Mouse (Mus musculus) CD4-positive helper T cell, adult 2 months (primary cell): ENCODE data around the gene Tcp10c.
"Not testable (repeated sequence)": the region's sequence is repeated elsewhere in the genome, so short reads cannot be mapped to it uniquely, and the experiment has no call there.

ENCODE experiments used
- DNase-seq: peaks from one replicate; pipeline ENCODE4 v3.0.0-alpha.2; 2012; ENCODE audit warnings: low read depth, missing footprints, low spot score

Gene Tcp10c

GRCm38 (mm10) chr17:13391020-13391419 is 36.6 kb downstream of the Tcp10c start:
- DNase-seq: not testable (repeated sequence)

- DNase-seq: not testable (repeated sequence)
Measured at GRCm38 (mm10) chr17:13399961-13400360, 45.6 kb downstream of the Tcp10c start.

- DNase-seq: not testable (repeated sequence)
Measured at GRCm38 (mm10) chr17:13402118-13402517, 47.7 kb downstream of the Tcp10c start.

DNA sequence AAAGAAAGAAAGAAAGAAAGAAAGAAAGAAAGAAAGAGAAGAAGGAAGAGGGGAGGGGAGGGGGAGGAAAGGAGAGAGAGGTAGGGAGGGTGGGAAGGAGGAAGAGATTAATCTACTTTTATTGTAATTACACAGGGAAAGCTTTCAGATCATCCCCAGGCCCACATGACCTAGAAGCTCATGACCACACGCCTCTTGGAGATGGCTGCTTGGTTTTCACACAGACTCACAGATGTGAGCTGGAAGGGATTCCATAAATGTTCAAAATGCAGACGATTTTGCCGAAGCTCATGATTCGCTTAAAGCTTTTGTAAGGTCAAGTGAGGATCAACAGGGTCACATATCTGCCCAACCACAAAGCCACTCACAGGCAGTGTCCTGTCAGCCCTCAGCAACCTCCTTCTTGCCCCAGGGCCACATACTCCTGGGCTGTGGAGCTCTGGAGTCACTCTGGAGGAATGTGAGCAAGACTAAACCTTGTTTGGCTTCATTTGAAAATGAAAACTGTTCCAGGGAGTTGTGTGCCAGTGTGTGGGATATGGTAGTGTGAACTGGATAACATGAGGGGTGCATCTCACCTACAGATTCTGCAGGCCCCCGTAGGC is 49.3 kb downstream of the Tcp10c start:
- not testable (repeated sequence) for DNase-seq

GRCm38 (mm10) chr17:13406023-13406422 is 51.7 kb downstream of the Tcp10c start:
- DNase-seq: not testable (repeated sequence)

DNA sequence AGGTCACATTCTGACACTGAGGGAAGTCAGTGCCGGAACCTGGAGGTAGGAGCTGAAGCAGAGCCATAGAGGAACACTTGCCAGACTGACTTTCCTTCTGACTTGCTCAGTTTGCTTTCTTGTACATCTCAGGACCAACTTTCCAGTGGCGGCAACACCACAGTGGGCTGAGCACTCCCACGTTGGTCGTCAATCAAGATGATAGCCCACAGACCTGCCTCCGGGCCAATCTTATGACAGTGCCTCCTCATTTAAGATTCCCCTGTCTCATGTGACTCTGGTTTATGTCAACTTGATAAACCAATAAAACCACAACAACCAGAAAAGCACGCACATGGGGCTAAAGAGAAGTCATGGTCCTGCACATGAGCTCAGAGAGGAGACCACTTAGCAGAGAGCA is 52.3 kb downstream of the Tcp10c start:
- DNase-seq: not testable (repeated sequence)

DNA sequence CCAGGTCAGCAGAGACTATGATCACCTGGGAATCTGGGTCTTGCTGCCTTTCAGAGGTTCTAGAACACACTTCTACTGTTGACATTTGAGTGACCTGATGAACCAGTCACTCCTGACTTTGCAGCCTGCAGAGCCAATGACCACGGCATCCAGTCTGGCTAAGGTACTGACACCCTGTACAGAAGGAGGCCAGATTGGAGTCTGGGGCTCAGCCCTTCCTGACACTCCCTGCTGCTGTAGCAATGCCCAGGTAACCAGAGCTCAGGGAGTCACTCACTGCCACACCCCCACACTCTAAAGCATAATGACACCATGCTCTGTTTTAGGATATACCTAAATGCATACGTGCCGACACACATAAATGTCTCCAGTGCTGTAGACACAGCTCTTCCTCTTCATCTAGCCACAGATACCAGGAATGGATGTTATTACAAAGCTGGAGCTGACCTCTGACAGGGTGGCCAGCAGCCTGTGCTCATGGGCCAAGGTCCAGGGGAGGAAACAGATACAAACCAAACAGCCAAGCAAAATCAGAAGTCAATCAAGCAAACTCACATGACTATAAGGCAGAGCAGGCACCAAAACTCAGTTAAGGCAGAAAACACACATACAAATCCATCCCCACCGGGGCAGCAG is 53.4 kb downstream of the Tcp10c start:
- not testable (repeated sequence) for DNase-seq

- not testable (repeated sequence) for DNase-seq
Measured at GRCm38 (mm10) chr17:13408257-13408633, 53.9 kb downstream of the Tcp10c start.

- not testable (repeated sequence) for DNase-seq
Measured at GRCm38 (mm10) chr17:13421022-13421591, 66.7 kb downstream of the Tcp10c start.

GRCm38 (mm10) chr17:13422638-13423037 is 68.3 kb downstream of the Tcp10c start:
- DNase-seq: not testable (repeated sequence)

- not testable (repeated sequence) for DNase-seq
Measured at GRCm38 (mm10) chr17:13423373-13424024, 69.1 kb downstream of the Tcp10c start.

DNA sequence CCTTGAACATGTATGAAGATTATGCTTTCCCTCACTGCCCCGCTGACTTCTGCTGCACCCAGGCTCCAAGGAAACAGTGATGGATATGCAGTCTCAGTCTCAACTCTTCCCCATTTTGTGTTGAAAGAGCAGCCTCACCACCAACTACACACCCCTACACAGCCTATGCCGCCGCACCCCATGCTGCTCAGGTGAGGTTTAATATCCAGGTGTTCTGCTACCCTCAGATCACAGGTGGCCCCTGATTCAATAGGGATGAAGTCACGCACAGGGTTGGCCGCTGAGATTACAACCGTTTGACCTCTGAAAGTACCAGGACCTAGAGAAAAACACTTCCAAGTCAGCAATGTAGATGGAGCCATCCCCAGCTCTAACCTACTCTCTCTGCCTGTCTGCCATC is 69.9 kb downstream of the Tcp10c start:
- not testable (repeated sequence) for DNase-seq

GRCm38 (mm10) chr17:13425694-13426093 is 71.3 kb downstream of the Tcp10c start:
- not testable (repeated sequence) for DNase-seq

DNA sequence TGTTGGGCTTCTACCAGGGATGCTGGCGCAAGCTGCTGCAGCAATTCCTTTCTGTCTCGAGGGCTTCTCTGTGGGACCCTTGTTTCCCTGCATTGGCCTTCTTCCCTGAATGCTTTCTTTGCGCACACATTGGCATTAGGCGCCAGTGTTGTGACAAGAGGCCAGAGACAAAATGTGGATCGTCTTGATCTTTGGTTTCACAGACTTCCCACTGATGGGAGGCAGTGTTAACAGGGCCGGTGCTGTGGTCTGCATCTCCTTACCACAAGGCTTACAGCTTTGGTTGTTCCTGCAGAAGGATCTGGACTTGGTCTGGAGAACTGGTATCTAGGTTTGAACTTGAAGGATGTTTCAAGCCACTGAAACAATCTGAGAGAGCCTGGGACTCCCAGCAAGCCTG is 72.1 kb downstream of the Tcp10c start:
- DNase-seq: not testable (repeated sequence)
